Mouse (Mus musculus) adrenal gland, postnatal 14 days (tissue): Measurements from ENCODE around the gene Mrpl4. TPM values are rescaled to one million over a fixed set of nuclear protein-coding genes. Genes with fewer than 3 reads are reported as not detected.
"Not testable (repeated sequence)": the region's sequence is repeated elsewhere in the genome, so short reads cannot be mapped to it uniquely, and the experiment has no call there.

Experiments
- DNase-seq: peaks from one replicate; pipeline ENCODE4 v3.0.0; 2021; ENCODE audit warnings: mixed read lengths
- total RNA-seq: library from RNA; stranded (reverse); gene quantifications from 2 replicates; pipeline ENCODE4 v1.2.3, GENCODE M21; 2021

The Mrpl4 gene
- total RNA-seq, 1 experiment from 2014 or later: 135 TPM

DNA sequence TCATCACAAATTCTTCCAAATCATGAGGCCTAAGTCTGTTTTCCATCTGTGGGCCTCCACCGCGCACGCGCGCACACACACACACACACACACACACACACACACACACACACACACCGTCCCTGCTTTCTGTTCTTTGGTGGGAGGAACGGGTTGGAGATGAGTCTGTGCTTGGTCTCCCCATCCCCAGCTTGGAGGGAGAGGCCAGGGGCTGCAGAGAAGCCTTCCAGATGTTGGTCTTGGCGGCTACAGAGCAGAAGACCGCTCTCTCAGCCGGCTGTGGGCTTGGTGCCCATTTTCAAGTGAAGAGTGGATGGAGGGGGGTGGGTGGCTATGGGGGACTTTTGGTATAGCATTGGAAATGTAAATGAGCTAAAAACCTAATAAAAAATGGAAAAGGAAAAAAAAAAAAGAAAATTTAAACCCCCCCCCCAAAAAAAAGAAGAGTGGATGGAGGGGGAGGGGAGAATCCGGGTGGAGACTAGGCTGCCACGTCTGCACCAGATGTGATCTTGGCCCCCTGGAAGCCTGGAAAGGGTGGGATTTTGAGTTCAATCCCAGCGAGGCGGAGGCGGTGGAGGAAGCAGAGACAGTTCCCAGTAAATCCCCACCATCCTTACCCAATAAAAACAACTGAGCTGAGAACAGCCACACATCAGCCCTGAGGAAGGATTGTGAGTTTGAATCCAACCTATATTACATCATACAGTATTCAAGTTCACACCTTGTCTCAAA is 15.4 kb upstream of the Mrpl4 start:
- no peak for DNase-seq

DNA sequence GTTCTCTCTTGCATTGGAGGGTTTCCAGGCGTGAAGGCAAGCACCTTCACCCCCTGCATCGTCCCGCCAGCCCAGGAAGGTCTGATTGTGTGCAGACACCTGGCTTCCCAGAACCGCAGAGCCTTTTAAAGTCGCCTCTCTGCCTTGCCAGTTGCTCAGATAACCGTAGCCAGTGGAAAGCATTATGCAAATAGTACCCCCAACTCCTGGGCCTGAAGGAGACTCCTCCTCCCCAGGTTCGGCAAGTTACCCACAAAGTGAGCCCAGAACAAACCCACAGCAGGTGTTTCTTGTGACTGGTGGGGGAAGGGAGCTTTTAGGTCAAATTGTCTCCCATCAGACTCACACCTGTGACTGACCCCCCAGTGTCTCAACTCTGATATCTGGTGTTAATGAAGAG is 14.6 kb upstream of the Mrpl4 start:
- no peak for DNase-seq

DNA sequence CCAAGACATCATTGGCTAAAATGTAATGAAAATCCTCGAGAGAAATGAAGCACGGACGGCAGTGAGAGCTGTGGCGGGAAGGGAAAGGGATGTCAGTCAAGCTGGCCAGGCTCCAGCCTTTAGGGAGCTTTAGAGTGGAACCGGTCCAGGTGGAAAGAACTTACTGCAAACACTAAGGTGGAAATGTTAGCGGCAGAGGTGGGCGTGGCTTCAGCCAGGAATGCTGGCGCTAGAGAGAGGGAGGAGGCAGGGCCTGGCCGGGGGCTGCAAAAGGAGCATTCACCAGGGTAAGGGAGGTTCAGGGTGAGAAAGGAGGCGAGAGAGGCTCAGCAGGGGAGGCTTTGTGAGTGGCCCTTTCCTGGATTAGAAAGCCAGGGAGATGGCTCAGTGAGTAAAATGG is 11.7 kb upstream of the Mrpl4 start:
- DNase-seq: no peak

DNA sequence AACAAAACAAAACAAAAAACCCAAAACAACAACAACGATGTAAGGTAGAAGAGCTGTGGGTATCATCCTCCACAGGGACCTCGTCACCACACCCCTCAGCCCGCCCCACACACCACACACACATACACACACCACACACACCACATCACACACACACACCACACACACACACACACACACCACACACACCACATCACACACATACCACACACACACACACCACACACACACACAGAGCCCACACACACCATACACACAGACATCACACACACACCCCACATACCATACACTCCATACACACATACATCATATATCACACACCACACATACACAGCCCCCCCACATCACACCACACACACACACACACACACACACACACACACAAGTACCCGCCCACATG is 11.0 kb upstream of the Mrpl4 start:
- no peak for DNase-seq

DNA sequence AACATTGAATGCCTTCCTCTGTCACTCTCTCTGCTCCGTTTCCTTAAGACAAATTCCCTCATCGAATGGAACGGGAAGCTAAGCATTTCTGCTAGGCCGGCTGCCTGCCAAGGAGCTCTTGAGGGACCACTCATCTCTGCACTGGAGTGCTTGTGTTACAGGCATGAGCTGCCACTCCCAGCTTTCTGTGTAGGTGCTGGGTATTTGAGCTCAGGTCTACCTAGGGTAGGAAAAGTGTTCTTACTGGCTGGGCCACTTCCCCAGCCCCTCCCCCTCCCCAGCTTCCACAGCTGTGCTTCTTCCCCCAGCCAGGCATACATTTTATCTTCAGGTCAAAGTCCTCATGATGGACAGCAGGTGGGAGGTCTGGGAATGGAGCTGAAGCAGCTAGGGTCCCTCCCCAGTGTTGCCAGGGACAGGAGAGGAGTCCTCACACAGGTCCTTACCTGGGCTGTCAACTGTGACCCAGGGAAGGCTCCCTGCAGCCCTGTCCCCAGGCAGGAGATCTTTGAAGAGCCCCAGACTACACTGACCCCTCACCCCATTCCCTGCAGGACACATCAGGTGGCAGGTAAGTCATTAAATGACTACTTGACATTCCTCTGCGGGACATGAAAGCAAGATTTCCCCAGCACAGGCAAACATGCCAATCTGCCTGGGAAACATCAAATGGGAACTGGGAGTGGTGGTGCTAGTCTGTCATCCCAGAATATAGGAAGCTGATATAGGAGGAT is 9.2 kb upstream of the Mrpl4 start:
- no peak for DNase-seq

DNA sequence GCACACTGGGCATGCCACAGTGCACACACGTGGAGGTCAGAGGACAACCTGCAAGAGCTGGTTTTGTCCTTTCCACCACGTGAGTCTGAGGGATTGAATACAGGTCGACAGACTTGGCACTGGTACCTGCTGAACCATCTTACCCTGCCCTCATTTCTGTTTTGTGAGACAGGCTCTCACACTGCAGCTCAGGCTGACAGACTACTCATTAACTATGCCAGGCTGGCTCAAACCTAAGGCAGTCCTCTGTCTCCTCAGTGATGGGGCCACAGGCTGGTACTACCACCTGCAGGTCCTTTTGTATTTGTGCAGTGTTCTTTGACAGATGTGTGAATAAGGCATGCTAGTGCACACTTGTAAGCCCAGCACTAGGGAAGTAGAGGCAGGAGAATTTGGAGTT is 7.5 kb upstream of the Mrpl4 start:
- no peak for DNase-seq

DNA sequence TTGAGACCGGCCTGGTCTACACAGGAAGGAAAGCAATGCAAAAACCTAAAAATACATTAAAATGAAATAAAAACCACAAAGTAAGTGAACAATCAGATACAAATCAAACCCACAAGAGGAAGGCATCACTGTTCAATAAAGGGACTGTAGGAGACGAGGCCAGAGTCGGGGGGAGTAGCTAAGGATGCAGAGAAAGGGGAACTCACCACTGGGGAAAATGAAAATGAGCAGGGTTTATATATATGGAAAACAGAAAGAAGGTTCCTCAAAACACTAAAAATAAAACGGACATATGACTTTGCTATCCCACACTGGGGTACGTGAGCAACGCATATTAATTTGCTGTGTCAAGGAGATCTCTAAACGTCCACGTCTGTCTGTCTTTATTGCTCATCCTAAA is 5.5 kb upstream of the Mrpl4 start:
- no peak for DNase-seq

DNA sequence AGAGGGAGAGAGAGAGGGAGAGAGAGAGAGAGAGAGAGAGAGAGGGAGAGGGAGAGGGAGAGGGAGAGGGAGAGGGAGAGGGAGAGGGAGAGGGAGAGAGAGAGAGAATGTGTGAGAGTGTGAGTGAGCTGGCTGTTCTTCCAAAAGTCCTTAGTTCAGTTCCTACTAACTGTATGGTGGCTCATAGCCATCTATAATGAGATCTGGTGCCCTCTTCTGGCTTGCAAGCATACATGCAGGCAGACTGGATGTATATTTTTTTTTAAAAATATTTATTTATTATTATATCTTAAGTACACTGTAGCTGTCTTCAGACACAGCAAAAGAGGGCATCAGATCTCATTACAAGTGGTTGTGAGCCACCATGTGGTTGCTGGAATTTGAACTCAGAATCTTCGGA is 4.2 kb upstream of the Mrpl4 start:
- DNase-seq: not testable (repeated sequence)

DNA sequence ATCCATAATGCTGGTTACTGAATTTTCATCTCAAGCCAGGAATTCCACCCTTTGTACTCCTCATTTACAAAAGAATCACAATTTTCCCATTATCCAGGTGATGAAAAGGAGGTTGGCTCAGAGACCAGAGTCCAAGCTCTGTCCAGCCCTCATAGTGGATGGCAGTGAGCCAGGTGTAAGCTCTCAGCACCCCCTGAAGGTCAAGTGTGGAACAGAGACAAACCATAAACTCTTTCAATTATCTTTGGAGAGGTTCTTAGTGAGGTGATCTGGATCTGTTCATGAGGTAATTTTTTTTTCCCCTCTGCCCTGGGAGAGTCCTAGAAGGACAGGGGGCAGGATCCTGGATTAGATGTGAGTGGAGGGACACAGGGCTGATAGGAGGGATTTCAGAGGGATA is 1.7 kb upstream of the Mrpl4 start:
- peak; percentile 44 for DNase-seq

DNA sequence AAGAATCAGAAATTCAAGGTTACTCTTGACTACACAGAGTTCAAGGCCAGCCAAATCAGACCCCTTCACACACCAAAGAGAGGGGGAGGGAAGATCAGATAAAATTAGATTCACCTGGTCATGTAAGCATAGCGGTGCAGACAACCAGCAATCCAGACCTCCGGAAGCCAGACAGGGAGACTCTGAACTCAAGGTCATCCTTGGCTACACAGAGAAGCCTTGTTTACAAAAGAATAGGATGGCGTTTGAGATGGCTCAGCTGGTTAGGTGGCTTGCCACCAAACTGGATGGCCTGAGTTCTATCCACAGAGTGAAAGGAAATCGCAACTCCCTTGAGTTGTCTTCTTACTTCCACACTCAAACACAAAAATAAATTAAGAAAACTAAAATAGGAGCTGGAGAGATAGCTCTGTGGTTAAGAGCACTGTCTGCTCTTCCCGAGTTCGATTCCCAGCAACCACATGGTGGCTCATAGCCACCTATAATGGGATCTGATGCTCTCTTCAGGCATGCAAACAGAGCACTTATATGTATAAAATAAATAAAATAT is 812 bp upstream of the Mrpl4 start:
- DNase-seq: no peak

DNA sequence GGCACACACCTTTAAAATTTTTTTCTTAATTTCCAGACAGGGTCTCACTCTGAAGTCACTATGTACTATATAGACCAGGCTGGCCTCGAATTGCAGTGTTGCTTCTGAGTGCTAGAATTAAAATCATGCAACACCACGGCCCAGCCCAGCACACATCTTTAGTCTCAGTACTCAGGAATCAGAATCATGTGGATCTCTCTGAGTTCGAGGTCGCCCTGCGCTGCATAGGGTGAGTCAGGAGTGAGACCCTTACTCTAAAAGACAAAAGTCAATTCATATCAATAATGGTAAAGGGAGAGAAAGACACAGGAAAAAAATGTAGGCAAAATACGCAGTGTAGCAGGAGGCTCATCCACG is 290 bp upstream of the Mrpl4 start:
- DNase-seq: no peak

DNA sequence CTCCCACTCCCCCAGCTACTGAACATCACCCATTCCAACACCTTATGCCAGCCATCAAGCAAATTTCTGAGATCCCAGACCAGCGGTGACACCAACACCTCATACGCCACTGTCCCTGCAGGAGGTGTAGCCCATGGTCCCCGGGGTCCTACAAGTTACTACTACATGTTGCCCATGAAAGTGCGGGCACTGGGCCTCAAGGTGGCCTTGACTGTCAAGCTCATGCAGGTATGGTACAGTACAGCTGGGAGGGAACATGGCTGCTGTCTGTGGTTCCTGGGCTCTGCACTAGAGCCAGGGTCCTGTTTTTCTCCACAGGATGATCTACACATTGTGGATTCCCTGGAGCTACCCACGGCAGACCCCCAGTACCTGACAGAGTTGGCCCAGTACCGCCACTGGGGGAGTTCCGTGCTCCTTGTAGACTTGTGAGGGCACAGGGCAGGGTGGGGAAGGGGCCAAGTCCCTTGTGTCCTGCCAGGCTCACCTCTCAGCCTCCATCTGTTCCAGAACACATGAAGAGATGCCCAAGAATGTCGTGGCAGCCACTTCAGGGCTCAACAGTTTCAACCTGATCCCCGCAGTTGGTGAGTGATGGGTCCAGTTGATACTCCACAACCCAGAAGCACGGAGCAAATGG is 4.9 kb downstream of the Mrpl4 start:
- no peak for DNase-seq

DNA sequence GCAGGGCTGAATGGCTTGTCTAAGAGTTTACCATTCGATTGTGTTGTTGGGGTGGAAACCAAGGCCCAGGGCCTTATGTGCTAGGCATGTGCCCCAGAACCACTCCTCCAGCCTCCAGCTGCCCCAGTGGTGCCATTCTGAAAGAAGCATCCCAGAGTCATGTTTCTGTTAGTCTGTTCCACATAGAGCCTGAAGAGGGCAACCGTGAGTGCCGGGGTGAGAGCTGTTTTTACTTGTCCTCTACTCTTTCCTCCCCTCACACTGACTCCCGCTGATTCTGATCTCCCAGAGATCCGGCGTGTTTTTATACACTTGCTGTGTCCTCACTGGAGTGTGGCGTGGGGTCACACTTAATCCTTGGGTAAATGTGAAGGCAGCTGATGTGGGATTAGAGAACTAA is 5.5 kb downstream of the Mrpl4 start:
- no peak for DNase-seq

DNA sequence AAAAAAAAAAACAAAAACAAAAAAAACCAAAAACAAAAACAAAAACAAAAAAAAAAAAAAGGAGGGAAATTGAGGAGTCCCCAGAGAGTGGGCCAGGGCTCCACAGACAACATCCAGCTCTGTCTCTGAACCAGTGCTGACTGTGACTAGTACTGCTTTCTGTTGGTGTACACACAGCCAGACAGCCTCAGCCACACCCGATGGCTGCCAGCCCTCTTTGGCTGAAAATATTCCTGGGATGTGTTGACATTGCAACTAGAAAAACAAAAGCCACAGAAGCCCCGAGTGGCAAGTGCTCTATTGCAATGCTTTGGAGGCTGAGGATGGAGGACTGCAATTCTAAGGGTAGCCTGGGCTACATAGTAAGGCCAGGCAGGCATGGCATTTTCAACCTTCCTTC is 7.8 kb downstream of the Mrpl4 start:
- DNase-seq: no peak

DNA sequence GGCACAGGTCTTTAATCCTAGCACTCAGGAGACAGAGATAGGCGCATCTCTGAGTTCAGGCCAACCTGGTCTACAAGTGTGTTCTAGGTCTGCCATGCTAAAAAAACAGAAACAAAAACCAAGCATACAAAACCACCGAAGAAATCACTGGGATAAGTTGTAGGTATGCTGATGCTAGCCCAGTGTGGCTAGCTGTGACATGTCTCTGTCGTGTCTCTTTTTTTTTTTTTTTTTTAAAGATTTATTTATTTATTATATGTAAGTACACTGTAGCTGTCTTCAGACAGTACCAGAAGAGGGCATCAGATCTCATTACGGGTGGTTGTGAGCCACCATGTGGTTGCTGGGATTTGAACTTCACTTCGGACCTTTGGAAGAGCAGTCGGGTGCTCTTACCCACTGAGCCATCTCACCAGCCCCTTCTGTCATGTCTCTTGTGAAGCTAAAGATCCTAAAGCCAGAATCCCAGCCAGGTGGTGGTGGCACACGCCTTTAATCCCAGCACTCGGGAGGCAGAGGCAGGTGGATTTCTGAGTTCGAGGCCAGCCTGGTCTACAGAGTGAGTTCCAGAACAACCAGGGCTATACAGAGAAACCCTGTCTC is 8.5 kb downstream of the Mrpl4 start:
- not testable (repeated sequence) for DNase-seq

DNA sequence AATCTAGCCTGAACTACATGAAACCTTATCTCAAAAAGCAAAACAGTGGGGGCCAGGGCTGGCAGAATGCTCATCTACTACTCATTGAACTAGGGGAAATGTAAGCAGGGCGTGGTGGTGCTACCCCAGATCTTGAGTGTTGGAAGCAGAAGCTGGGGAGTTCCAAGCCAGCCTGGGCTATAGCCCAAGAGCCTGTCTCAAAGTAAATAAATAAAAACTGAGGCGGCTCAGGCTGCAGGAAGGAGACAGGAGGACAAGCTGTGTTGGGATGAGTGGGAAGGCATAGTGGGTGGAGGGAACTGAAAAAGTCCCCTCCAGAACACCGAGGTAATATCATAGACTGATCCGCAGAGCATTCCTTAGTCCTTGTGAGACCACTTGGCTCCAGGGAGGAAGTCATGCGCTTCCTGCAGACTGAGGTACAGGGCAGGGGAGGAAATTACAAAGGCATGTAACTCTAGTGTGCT is 9.3 kb downstream of the Mrpl4 start:
- no peak for DNase-seq

DNA sequence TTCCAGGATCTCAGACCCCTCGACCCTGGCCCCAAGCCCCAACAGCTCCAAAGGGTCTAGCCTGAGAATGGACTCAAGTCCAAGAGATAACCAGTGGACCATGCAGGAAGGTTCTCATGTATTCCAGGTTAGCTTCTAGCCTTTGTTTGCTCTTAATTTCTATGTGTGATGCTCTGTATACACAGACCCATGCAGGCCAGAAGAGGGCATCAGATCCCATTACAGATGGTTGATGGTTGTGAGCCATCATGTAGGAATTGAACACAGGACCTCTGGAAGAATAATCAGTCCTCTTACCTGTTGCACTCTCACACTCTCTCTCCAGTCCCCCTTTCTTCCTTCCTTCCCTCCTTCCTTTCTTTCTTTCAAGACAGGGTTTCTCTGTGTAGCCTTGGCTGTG is 9.8 kb downstream of the Mrpl4 start:
- DNase-seq: no peak

DNA sequence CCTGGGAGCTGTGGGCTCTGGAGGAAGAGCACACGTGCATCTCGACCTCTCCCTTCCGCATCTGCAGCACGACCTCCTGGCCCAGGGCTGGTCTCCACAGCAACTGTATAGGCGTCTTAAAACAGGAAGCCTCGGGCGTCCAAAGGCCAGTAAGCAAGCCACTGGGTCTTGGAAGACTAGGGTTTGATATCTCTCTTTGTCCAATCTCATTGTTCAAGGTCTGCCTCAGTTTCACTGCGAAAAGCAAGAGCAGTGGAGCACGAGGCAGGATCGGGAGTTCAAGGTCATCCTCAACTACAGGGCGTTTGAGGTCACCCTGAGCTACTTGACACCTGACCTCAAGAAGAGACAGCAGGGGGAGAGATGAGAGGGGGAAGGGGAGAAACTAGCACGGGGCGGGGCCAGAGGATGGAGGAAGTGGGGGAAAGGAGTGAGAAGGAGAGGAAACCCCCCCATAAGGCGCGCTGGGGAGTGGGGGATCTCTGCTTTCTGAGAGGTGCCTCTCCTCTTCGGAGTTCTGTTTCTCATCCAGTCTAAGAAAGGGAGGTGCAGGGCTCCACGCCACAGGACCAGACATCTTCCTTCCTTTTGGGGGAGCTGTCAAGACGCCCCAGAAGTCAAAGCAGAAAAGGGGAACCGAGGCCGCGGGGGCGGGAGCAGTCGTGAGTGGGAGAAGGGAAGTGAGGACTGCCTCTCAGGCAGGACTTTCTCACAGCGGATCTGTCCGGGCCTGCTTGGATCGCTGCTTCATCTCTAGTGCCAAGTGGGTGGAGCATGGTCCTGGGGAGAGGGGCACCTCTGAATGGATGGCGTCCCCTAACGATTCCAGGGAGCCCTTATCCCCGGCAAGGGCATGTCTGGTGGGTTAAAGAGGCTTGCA is 12.4 kb downstream of the Mrpl4 start:
- peak; percentile 69 for DNase-seq

DNA sequence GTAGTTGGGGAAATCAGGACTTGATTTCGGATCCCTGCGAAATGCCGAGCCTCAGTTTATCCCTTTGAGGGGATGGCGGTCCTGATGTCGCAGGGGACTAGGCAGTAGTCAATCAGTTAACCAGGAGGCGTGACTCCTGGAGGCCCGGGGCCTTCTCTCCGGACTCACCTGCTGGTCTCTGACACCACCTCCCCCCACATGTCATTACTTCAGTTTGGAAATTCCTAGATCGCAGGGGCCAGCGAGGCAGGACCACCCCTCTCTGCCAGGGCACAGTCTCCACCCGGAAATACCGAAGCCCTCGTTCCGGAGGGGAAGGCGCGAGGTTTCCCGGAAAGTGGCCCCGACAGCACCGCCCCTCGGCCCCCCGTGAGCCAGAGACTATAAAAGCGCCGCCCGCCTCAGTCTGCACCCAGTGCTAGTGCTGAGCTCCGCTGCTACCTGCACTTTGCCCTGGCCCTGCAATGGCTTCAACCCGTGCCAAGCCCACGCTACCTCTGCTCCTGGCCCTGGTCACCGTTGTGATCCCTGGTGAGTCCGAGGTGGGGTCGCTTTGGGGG is 13.1 kb downstream of the Mrpl4 start, which contains the start of gene Icam1:
Gene Icam1, plus strand, starts transcription at position 415 of the 560 bp plus-strand sequence.
- DNase-seq: peak; percentile 80

DNA sequence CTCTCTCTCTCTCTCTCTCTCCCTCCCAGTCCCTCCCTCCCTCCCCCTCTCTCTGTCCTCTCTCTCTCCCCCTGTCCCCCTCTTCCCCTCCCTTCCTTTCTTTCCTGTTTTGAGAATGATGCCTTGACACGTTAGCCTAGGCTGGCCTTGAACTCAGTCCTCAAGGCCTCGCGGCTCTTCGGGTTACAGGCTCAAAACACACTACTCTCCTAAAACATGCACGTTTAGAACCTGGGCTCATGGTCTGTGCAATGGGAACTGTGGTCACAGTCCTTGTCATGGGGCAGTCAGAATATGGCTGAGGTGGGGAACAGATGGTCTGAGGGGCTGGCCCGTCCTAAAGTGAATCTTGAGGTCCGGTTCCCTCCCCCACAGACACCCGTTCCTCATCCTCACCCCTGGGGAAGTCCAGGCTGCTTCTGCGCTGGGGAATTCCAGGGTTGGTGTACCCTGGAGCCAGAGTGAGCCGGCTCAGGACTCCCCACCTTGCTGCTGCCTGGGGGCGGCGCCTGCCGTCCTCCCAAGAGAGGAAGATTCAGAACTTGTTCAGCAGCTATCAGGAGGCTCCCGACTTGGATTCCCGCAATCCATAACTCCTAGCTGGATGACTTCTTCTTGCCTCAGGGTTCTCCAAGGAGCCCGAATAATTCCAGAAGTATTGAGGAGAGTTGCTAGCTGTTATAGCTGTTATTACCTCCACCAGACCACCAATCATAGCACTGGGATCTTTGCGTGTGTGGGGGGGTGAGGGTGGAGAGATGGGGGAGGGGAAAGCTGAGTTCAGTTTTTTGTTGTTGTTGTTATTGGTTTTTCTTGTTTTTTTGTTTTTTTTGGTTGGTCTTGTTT is 14.0 kb downstream of the Mrpl4 start:
- no peak for DNase-seq
